Mouse (Mus musculus) yolk sac, embryonic 10.5 days (tissue): ENCODE measurements around the gene Morn5.

ENCODE experiments used
- DNase-seq: peaks from one replicate; pipeline ENCODE4 v3.0.0-alpha.2; 2017; ENCODE audit warnings: low spot score

The Morn5 gene

GRCm38 (mm10) chr2:36048748-36049566 is at the start of gene Morn5, which contains the start of gene Ndufa8:
Gene Morn5 (plus strand): TSS chr2:36049458.
Gene Ndufa8 (minus strand): TSS chr2:36049406.
- peak; percentile 97 for DNase-seq

- no peak for DNase-seq
Observed at GRCm38 (mm10) chr2:36000390-36000789, 48.9 kb upstream of the Morn5 start.

- no peak for DNase-seq
Observed at GRCm38 (mm10) chr2:36002188-36002587, 47.1 kb upstream of the Morn5 start.

- DNase-seq, result no peak
Observed at GRCm38 (mm10) chr2:36008071-36008470, 41.2 kb upstream of the Morn5 start.

GRCm38 (mm10) chr2:36009386-36009785 is 39.9 kb upstream of the Morn5 start:
- peak; percentile 48 for DNase-seq

GRCm38 (mm10) chr2:36010579-36010978 is 38.7 kb upstream of the Morn5 start:
- DNase-seq, result no peak

GRCm38 (mm10) chr2:36011331-36011825 is 37.9 kb upstream of the Morn5 start:
- DNase-seq, result no peak

GRCm38 (mm10) chr2:36013010-36013409 is 36.2 kb upstream of the Morn5 start:
- DNase-seq, result no peak

- peak; percentile 56 for DNase-seq
Observed at GRCm38 (mm10) chr2:36021385-36022159, 27.7 kb upstream of the Morn5 start.

GRCm38 (mm10) chr2:36023291-36023690 is 26.0 kb upstream of the Morn5 start:
- no peak for DNase-seq

- no peak for DNase-seq
Observed at GRCm38 (mm10) chr2:36032884-36033283, 16.4 kb upstream of the Morn5 start.

- DNase-seq, result no peak
Observed at GRCm38 (mm10) chr2:36033966-36034365, 15.3 kb upstream of the Morn5 start.

- no peak for DNase-seq
Observed at GRCm38 (mm10) chr2:36034898-36035297, 14.4 kb upstream of the Morn5 start.

GRCm38 (mm10) chr2:36035413-36036081 is 13.7 kb upstream of the Morn5 start:
- DNase-seq, result no peak

GRCm38 (mm10) chr2:36039297-36039985 is 9.8 kb upstream of the Morn5 start:
- DNase-seq, result peak; percentile 12

- DNase-seq, result no peak
Observed at GRCm38 (mm10) chr2:36040872-36041271, 8.4 kb upstream of the Morn5 start.

- peak; percentile 14 for DNase-seq
Observed at GRCm38 (mm10) chr2:36048164-36048563, 1.1 kb upstream of the Morn5 start.

GRCm38 (mm10) chr2:36049567-36049954 is 303 bp downstream of the Morn5 start:
- no peak for DNase-seq

- DNase-seq, result no peak
Observed at GRCm38 (mm10) chr2:36053249-36053648, 4.0 kb downstream of the Morn5 start.

- no peak for DNase-seq
Observed at GRCm38 (mm10) chr2:36056248-36056647, 7.0 kb downstream of the Morn5 start.

- DNase-seq, result no peak
Observed at GRCm38 (mm10) chr2:36061409-36061808, 12.2 kb downstream of the Morn5 start.

- DNase-seq, result no peak
Observed at GRCm38 (mm10) chr2:36067132-36067531, 17.9 kb downstream of the Morn5 start.
